In genomic region chr12:10231683-10232082, GRCm38 (mm10) we compare ENCODE assay signal across 17 mouse cellular contexts.
DNase-seq lines count a peak whose midpoint lies in the region; ATAC-seq lines count a peak whose summit lies in the region.
"Had no signal": no experiment of that assay in that cellular context is flagged by ENCODE, and none has a peak within 500 bp of the region (broad histone marks: within the 10 kb centered on the region; RNA-seq: fewer than 3 reads in every experiment).

No protein-coding gene starts in this region.

- no peak overlapping the region for H3K4me3 ChIP-seq in lung, embryonic 15.5 days
- H3K4me3 ChIP-seq: erythroblast, embryonic 14.5 days; hindbrain, embryonic 13.5 days; neural tube, embryonic 15.5 days had no signal

- peak; percentile 83; the same call in 1 of the 2 replicates for ATAC-seq in lung, embryonic 15.5 days (ENCODE audit: borderline replicate concordance, extremely low read depth, low FRiP score, low TSS enrichment)
- ATAC-seq: activated CD4-positive, CD25-positive, alpha-beta regulatory T cell, adult 4 months had no signal

- no peak overlapping the region for H3K4me2 ChIP-seq in lung, embryonic 15.5 days
- H3K4me2 ChIP-seq: hindbrain, embryonic 13.5 days; neural tube, embryonic 15.5 days had no signal

- no peak overlapping the region for H3K9ac ChIP-seq in lung, embryonic 15.5 days
- H3K9ac ChIP-seq: hindbrain, embryonic 13.5 days; neural tube, embryonic 15.5 days had no signal

- no peaks in the 10 kb centered on the region for H3K9me3 ChIP-seq in lung, embryonic 15.5 days
- H3K9me3 ChIP-seq: hindbrain, embryonic 13.5 days; neural tube, embryonic 15.5 days had no signal

- peaks cover 3% of the 10 kb centered on the region; the same call in 1 of the 2 replicates for H3K4me1 ChIP-seq in lung, embryonic 15.5 days
- H3K4me1 ChIP-seq: hindbrain, embryonic 13.5 days; neural tube, embryonic 15.5 days had no signal

- WGBS in lung, embryonic 15.5 days, result 19% methylated on average over 4 of the region's 4 CpGs

- no peaks in the 10 kb centered on the region for H3K27me3 ChIP-seq in lung, embryonic 15.5 days
- H3K27me3 ChIP-seq: hindbrain, embryonic 13.5 days; neural tube, embryonic 15.5 days had no signal

- H3K36me3 ChIP-seq in lung, embryonic 15.5 days, result no peaks in the 10 kb centered on the region
- H3K36me3 ChIP-seq: hindbrain, embryonic 13.5 days; neural tube, embryonic 15.5 days had no signal

- H3K27ac ChIP-seq in lung, embryonic 15.5 days, result 0 out of 2 replicates have a peak overlapping the region, but pooled peaks have one; percentile 26
- H3K27ac ChIP-seq: hindbrain, embryonic 13.5 days; neural tube, embryonic 15.5 days had no signal

- peak; percentile 2 to 17 for DNase-seq in kidney, postnatal 4 days
- DNase-seq in kidney, postnatal 25 days, result no peak
- peak; percentile 44 for DNase-seq in hindlimb bud, embryonic 11.5 days (ENCODE audit: extremely low spot score, low read depth, low spot score)
- peak; percentile 21 to 28 for DNase-seq in urinary bladder, postnatal 36 days (ENCODE audit: low spot score in 2 of 2)
- DNase-seq in cerebellum, postnatal 25 days, result no peak
- no peak for DNase-seq in frontal cortex, postnatal 36 days (ENCODE audit: low spot score in 2 of 2)
- DNase-seq: cerebellum, adult 11 months; heart, adult 11 months; kidney, adult 2 months; layer of hippocampus, postnatal 36 days; liver; spleen, adult 18-20 months had no signal

Comparison
In these comparisons a context has a peak if more than half of its experiments do, and no peak if none do; other contexts are left out.
1. DNase-seq: peak in kidney, postnatal 4 days (2 of 2), hindlimb bud, embryonic 11.5 days (single experiment) and urinary bladder, postnatal 36 days (2 of 2); none in kidney, postnatal 25 days (0 of 2), cerebellum, postnatal 25 days (0 of 2) and frontal cortex, postnatal 36 days (0 of 2).